Mouse (Mus musculus) embryonic facial prominence, embryonic 12.5 days (tissue): ENCODE measurements around the gene Smo. TPM values are rescaled to one million over a fixed set of nuclear protein-coding genes. Genes with fewer than 3 reads are reported as not detected.

Experiments used
- ATAC-seq: fragments of 200-750 bp; cut with Nextera tagmentation; 2 replicates; pipeline ENCODE4 v1.8.0; 2017; ENCODE audit not compliant: insufficient number of reproducible peaks, insufficient read depth, low FRiP score, low TSS enrichment
- H3K27ac ChIP-seq: fragments of 300-500 bp; sonication (generic); 2 replicates; pipeline ENCODE4 v1.5.1; 2016; ENCODE audit warnings: mild to moderate bottlenecking
- H3K27me3 ChIP-seq: fragments of 300-500 bp; sonication (generic); 2 replicates; pipeline ENCODE4 v1.6.1; 2016; ENCODE audit warnings: mild to moderate bottlenecking, moderate library complexity
- H3K36me3 ChIP-seq: fragments of 300-500 bp; sonication (generic); 2 replicates; pipeline ENCODE4 v1.6.1; 2016; ENCODE audit warnings: mild to moderate bottlenecking
- H3K4me1 ChIP-seq: fragments of 300-500 bp; sonication (generic); 2 replicates; pipeline ENCODE4 v1.6.1; 2016
- H3K4me2 ChIP-seq: fragments of 300-500 bp; sonication (generic); replicated peaks from 2 replicates; pipeline ENCODE4 v1.6.1; 2016; ENCODE audit warnings: mild to moderate bottlenecking, moderate library complexity
- H3K4me3 ChIP-seq: fragments of 300-500 bp; sonication (generic); 2 replicates; pipeline ENCODE4 v1.5.1; 2016; ENCODE audit warnings: mild to moderate bottlenecking
- H3K9ac ChIP-seq: fragments of 300-500 bp; sonication (generic); 2 replicates; pipeline ENCODE4 v1.6.1; 2016; ENCODE audit warnings: mild to moderate bottlenecking, moderate library complexity
- H3K9me3 ChIP-seq: fragments of 300-500 bp; sonication (generic); 2 replicates; pipeline ENCODE4 v1.6.1; 2016; ENCODE audit warnings: mild to moderate bottlenecking, moderate library complexity
- WGBS: fragments of 180-500 bp; shearing (Covaris S2); methylation state at CpG from one replicate; pipeline ENCODE4 v1.1.7; 2016; 5-methylcytosine and 5-hydroxymethylcytosine counted together
- polyA plus RNA-seq: library from polyadenylated mRNA; unstranded; fragments of >200 nt; fragmentation: Nextera tagmentation; extraction: Ambion mirVana; gene quantifications from 2 replicates; pipeline ENCODE4 v1.2.1, GENCODE M21; 2016

Gene Smo
- polyA plus RNA-seq, 1 experiment from 2014 or later, result 70.5 TPM

DNA sequence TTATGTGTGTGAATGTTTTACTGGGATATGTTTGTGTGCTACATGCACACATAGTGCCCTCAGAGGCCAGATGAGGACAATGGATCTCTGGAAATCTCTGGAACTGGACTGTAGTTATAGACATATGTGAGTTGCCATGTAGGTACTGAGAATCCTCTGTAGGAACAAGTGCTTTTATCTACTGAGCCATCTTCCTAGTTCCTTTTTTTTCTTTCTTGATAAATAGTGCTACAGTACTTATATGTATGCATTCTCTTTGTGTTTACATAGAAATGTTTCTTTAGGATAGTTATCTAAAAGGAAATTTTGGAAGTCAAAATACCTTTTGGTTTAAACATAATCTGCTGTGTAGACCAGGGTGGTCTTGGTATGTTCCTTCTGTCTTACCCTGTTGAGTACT lies 44.8 kb downstream of the Smo start:
- Histone ChIP-seq H3K27me3 (no peaks in the 10 kb centered on the region), H3K9me3 (no peaks in the 10 kb centered on the region), H3K36me3 (no peaks in the 10 kb centered on the region), H3K4me2 (no peak overlapping the region), H3K27ac (no peak overlapping the region), H3K4me1 (0 out of 2 replicates have a peak, but pooled peaks cover 2% of the 10 kb centered on the region), H3K4me3 (no peak overlapping the region), H3K9ac (no peak overlapping the region)
- ATAC-seq, result no peak

DNA sequence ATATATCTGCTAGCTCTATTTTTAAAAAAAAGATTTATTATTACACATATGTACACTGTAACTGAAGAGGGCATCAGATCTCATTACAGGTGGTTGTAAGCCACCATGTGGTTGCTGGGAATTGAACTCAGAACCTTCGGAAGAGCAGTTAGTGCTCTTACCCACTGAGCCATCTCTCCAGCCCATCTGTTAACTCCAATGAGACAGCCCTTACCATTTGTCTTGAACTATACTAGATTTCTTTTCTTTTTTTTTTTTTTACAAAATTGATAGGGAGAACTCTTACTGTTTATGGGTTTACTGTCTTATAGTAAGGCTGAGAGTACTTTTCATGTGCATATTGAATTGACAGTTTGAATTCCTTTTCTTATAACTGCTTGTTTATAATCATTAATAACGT lies 45.3 kb downstream of the Smo start:
- H3K4me1 ChIP-seq, result 0 out of 2 replicates have a peak, but pooled peaks cover 2% of the 10 kb centered on the region
- ATAC-seq, result no peak
- WGBS, result 90% methylated on average over 2 of the region's 2 CpGs
- H3K27me3 ChIP-seq, result no peaks in the 10 kb centered on the region
- H3K27ac ChIP-seq, result no peak overlapping the region
- no peaks in the 10 kb centered on the region for H3K9me3 ChIP-seq
- no peak overlapping the region for H3K9ac ChIP-seq
- no peak overlapping the region for H3K4me2 ChIP-seq
- no peak overlapping the region for H3K4me3 ChIP-seq
- H3K36me3 ChIP-seq, result no peaks in the 10 kb centered on the region

DNA sequence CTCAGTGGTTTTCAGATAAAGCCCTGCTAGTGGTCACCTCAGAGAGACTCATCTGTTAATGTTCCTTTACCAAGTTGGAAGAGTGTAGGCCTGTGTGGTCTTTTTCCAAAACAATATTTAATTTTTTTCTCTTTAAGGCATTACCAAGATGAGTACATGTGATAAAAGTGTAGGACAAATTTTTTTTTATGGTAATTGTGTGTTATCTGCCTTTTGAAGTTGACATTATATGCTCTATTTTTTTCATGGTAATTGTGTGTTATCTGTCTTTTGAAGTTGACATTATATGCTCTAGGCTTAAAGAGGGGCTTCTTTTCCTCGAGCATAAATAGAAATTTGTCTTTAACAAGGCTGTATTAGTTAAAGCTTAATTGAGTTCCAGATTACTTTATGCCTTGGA lies 46.9 kb downstream of the Smo start:
- no peak overlapping the region for H3K27ac ChIP-seq
- no peaks in the 10 kb centered on the region for H3K4me1 ChIP-seq
- no peak overlapping the region for H3K4me2 ChIP-seq
- H3K27me3 ChIP-seq, result no peaks in the 10 kb centered on the region
- H3K9me3 ChIP-seq, result no peaks in the 10 kb centered on the region
- no peak for ATAC-seq
- no peak overlapping the region for H3K4me3 ChIP-seq
- no peaks in the 10 kb centered on the region for H3K36me3 ChIP-seq
- H3K9ac ChIP-seq, result no peak overlapping the region
- 77% methylated on average over 1 of the region's 1 CpGs for WGBS

DNA sequence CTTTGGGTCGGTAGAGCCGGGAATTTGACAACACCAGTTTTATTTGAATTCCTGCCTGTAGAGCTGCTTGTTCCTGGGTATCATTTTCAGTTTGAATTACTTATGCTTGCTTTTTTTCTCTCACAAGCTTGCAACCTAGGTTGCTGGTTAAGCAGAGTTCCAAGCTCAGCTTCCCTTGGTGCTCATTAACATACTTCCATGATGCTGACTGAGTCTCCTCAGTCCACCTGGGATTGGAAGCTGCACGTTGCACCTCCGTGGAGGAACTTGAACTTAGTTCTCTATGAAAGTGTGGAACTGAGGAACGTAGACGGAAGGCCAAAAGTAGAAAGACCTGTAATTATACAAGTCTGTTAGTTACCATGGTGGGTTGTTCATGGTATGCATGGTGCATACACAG lies 48.7 kb downstream of the Smo start:
- 78% methylated on average over 6 of the region's 6 CpGs for WGBS
- Histone ChIP-seq H3K4me1 (no peaks in the 10 kb centered on the region), H3K4me3 (no peak overlapping the region), H3K4me2 (no peak overlapping the region), H3K36me3 (no peaks in the 10 kb centered on the region), H3K9me3 (no peaks in the 10 kb centered on the region), H3K27ac (no peak overlapping the region), H3K27me3 (no peaks in the 10 kb centered on the region), H3K9ac (no peak overlapping the region)
- ATAC-seq, result no peak

DNA sequence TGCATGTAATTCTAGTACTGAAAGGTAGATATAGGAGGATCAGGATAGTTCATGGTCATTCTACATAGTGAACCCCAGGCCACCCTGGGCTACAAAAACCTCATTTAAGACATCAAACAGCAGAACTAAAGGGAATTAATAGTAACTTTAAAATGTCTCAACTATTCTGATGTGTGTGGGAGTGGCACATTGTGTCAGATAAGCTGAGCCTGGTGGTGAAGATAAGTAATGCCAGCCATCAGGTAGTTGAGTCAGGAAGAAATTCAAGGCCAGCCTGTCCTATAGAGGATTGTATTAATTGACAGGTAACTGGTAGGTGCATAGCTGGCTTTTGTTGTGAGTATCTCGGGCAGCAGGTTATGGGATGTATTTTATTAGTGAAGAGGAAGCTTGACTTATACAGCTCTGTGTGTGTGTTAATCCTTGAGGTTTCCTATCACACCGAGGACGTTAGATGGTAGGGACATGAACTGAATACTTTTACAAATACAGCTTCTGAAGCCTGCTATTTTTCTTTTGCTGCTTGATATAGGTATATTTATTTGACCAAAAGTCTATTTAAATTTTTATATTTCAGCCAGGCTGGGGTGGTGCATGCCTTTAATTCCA lies 49.2 kb downstream of the Smo start:
- no peak overlapping the region for H3K4me3 ChIP-seq
- H3K36me3 ChIP-seq, result no peaks in the 10 kb centered on the region
- H3K9ac ChIP-seq, result no peak overlapping the region
- 82% methylated on average over 3 of the region's 3 CpGs for WGBS
- no peak for ATAC-seq
- H3K27ac ChIP-seq, result no peak overlapping the region
- no peaks in the 10 kb centered on the region for H3K9me3 ChIP-seq
- H3K4me1 ChIP-seq, result no peaks in the 10 kb centered on the region
- no peak overlapping the region for H3K4me2 ChIP-seq
- H3K27me3 ChIP-seq, result no peaks in the 10 kb centered on the region

DNA sequence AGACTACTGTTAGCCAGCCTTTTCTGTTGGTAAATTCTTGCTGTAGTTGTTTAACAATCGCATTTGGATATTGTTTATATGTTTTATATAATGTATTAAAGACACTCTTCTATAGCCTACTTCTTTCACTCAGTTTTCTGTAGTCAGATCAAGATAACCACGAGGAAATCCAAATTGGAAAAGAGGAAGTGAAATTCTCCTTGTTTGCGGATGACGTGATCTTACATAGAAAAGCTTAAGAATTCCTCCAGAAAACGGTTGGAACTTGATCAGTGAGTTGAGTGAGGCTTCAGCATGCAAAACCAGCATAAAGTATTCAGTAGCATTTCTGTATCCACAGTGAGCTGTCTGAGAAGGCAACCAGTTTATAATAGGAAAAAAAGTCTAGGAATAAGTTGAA lies 50.5 kb downstream of the Smo start:
- H3K27me3 ChIP-seq, result no peaks in the 10 kb centered on the region
- no peaks in the 10 kb centered on the region for H3K36me3 ChIP-seq
- no peak overlapping the region for H3K4me3 ChIP-seq
- H3K4me2 ChIP-seq, result no peak overlapping the region
- H3K27ac ChIP-seq, result no peak overlapping the region
- H3K9me3 ChIP-seq, result no peaks in the 10 kb centered on the region
- WGBS, result 87% methylated on average over 5 of the region's 5 CpGs
- H3K9ac ChIP-seq, result no peak overlapping the region
- no peaks in the 10 kb centered on the region for H3K4me1 ChIP-seq
- no peak for ATAC-seq

DNA sequence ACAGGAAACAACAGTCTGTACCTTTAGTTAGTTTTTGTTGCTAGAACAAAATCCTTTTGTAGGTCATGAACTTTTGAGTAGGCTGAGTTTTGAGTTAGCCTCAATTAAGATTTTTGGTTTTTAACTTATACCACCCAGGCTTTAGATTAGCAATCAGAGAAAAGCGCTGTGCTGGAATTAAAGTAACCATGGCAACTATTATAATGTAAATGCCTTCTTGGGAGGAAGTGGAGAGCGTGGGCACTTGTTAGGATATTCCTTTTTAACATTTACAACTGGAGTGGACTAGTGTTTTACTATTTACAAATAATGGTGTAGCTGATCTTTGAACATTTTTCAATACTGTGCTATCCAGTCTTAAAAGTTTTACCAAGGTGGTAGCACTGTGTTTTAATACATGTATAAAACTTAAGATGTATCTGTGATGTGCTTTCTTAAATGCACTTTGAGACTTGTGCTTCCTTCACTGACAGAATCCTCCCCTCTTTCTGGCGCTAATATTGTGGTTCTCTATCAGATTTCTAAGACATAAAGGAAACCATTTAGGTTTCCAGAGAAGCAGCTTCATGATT lies 53.6 kb downstream of the Smo start:
- WGBS, result 49% methylated on average over 3 of the region's 3 CpGs
- Histone ChIP-seq H3K9ac (no peak overlapping the region), H3K4me3 (no peak overlapping the region), H3K4me2 (no peak overlapping the region), H3K9me3 (no peaks in the 10 kb centered on the region), H3K4me1 (no peaks in the 10 kb centered on the region), H3K27me3 (no peaks in the 10 kb centered on the region), H3K27ac (no peak overlapping the region), H3K36me3 (no peaks in the 10 kb centered on the region)
- ATAC-seq, result no peak

DNA sequence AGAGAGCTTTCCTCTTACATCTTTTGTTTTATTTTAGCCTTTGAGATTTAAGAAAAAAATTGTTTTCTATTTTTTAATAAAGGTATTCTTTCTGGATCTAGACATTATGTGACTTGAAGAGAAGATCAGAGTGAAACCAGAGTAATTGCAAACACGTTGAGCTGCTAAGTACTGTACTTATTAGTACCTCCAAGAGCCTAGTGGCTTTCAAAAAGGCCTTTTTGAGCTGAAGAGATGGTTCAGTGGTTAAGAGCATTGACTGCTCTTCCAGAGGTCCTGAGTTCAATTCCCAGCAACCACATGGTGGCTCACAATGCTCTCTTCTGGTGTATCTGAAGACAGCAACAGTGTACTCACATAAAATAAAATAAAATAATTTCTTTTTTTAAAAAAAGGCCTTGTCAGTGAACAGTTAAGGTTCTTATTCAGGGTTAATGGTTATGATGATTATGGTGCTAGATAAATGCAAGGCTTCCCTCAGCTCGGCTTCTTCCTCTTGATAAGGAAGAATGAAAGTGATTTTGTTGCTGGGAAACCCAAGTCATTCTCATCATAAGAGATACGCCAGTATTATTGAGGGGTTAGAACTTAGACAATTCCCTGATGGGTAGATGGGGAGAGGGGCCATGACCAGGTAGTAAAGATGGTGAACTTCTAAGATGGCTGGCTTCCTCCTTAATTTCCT lies 54.9 kb downstream of the Smo start:
- Histone ChIP-seq H3K4me3 (no peak overlapping the region), H3K9ac (no peak overlapping the region), H3K4me1 (no peaks in the 10 kb centered on the region), H3K36me3 (no peaks in the 10 kb centered on the region), H3K9me3 (no peaks in the 10 kb centered on the region), H3K4me2 (no peak overlapping the region), H3K27ac (no peak overlapping the region), H3K27me3 (no peaks in the 10 kb centered on the region)
- WGBS, result 86% methylated on average over 3 of the region's 3 CpGs
- no peak for ATAC-seq

DNA sequence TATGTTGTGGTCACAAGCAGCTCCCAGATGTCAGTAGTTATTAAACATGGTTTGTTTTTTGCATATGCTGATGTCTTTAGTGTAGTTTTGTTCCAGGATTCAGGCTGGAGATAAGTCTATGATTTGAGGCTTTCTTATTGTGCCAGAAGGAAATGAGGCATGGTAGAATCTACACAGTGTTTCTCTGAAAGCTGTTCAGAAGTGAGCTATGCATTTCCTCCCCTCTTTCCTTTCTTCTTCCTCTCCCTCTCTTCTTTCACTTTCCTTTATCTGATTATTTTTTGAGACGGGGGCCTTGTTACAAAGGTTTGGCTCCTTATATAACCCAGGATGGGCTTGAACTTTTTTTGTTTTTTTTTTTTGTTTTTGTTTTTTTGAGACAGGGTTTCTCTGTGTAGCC lies 58.2 kb downstream of the Smo start:
- Histone ChIP-seq H3K27ac (no peak overlapping the region), H3K4me1 (no peaks in the 10 kb centered on the region), H3K27me3 (no peaks in the 10 kb centered on the region), H3K9me3 (no peaks in the 10 kb centered on the region), H3K4me2 (no peak overlapping the region), H3K36me3 (no peaks in the 10 kb centered on the region), H3K4me3 (no peak overlapping the region), H3K9ac (no peak overlapping the region)
- WGBS, result 61% methylated on average over 1 of the region's 1 CpGs
- no peak for ATAC-seq

DNA sequence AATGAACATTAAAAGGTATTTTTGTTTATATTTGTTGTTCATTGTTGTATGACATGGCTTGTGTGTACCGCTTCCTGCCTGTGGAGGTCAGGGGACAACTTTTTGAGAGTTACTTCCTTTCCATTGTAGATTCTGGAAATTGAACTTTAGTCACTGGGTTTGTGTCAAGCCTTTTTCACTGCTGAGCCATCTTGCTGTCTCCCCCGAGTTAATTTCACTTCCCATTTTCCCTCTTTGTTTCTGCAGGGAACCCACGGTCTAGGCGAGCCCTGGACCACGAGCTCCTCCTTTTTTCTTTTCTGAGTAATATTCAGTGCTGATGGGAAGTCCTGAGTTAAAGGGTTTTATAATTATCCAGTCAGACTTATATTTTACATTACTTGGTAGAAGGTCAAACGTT lies 59.3 kb downstream of the Smo start:
- no peak for ATAC-seq
- Histone ChIP-seq H3K9me3 (no peaks in the 10 kb centered on the region), H3K4me2 (no peak overlapping the region), H3K27me3 (no peaks in the 10 kb centered on the region), H3K4me1 (no peaks in the 10 kb centered on the region), H3K27ac (no peak overlapping the region), H3K36me3 (no peaks in the 10 kb centered on the region), H3K4me3 (no peak overlapping the region), H3K9ac (no peak overlapping the region)
- 85% methylated on average over 6 of the region's 6 CpGs for WGBS

DNA sequence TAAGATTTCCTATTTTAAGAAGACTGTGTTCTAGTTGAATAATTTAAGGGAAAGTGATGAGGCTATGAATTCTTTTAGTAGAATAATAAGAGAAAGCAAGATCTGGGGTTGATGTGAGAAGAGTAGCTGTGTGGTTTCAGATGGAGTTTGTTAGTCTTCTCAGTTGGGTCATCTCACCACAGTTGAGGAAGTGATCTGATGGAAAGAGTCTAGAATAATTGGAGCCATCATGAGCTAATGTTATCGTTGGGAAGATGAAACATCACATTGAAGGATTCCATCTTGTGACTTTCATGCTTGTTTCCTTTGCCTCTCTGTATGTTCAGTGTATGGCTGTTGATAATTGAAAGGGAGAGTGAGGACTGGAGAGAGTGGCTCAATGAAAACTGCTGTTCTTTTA lies 67.7 kb downstream of the Smo start:
- Histone ChIP-seq H3K36me3 (no peaks in the 10 kb centered on the region), H3K27ac (no peak overlapping the region), H3K27me3 (no peaks in the 10 kb centered on the region), H3K4me2 (no peak overlapping the region), H3K4me3 (no peak overlapping the region), H3K4me1 (no peaks in the 10 kb centered on the region), H3K9me3 (no peaks in the 10 kb centered on the region), H3K9ac (no peak overlapping the region)
- 84% methylated on average over 1 of the region's 1 CpGs for WGBS
- ATAC-seq, result no peak

DNA sequence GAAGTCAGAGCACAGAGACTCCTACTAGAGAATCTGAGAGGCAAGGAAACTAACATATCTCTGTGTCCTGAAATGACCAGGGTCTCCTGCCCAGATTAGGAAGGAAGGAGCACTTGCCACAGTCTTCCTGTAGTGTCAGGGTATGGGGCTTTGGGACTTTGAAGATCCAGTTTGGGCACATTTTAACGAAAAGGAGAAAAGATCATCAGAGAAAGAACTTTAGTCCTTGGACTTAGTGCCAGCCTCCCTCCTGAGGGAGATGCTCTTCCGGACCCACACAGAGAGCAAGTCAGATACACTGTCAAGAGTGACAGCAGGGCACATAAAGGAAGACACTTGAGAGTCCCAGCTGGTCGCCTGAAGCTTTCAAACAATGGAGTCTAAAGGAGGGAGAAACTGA lies 68.7 kb downstream of the Smo start:
- H3K27ac ChIP-seq, result no peak overlapping the region
- ATAC-seq, result no peak
- 58% methylated on average over 3 of the region's 3 CpGs for WGBS
- no peak overlapping the region for H3K9ac ChIP-seq
- H3K4me3 ChIP-seq, result no peak overlapping the region
- H3K4me2 ChIP-seq, result no peak overlapping the region
- H3K27me3 ChIP-seq, result no peaks in the 10 kb centered on the region
- H3K36me3 ChIP-seq, result no peaks in the 10 kb centered on the region
- H3K9me3 ChIP-seq, result no peaks in the 10 kb centered on the region
- no peaks in the 10 kb centered on the region for H3K4me1 ChIP-seq
